Mouse (Mus musculus): ENCODE data around the gene Oaz2. TPM values are rescaled to one million over a fixed set of nuclear protein-coding genes. Genes with fewer than 3 reads are reported as not detected.
"Not testable (repeated sequence)": the region's sequence is repeated elsewhere in the genome, so short reads cannot be mapped to it uniquely, and the experiment has no call there.

The Oaz2 gene
- polyA plus RNA-seq, 1 experiment from 2014 or later, result 366 TPM

- Histone ChIP-seq H3K27me3 (peaks cover 28% of the 10 kb centered on the region), H3K4me3 (replicated peaks) (no peak overlapping the region), H3K36me3 (no peaks in the 10 kb centered on the region), H3K4me1 (replicated peaks) (peaks cover 12% of the 10 kb centered on the region), H3K27ac (no peak overlapping the region), H3K4me2 (replicated peaks) (no peak overlapping the region), H3K9ac (replicated peaks) (no peak overlapping the region), H3K9me3 (no peaks in the 10 kb centered on the region)
- 90% methylated on average over 4 of the region's 4 CpGs for WGBS
- ATAC-seq, result no peak
Observed at GRCm38 (mm10) chr9:65636926-65637325, 30.9 kb upstream of the Oaz2 start.

- Histone ChIP-seq H3K27ac (no peak overlapping the region), H3K4me1 (replicated peaks) (peaks cover 12% of the 10 kb centered on the region), H3K27me3 (peaks cover 8% of the 10 kb centered on the region; the same call in 1 of the 2 replicates), H3K4me3 (replicated peaks) (no peak overlapping the region), H3K36me3 (no peaks in the 10 kb centered on the region), H3K9me3 (no peaks in the 10 kb centered on the region), H3K4me2 (replicated peaks) (no peak overlapping the region), H3K9ac (replicated peaks) (no peak overlapping the region)
- WGBS, result 62% methylated on average over 5 of the region's 5 CpGs
- ATAC-seq, result no peak
Observed at GRCm38 (mm10) chr9:65639065-65639464, 28.7 kb upstream of the Oaz2 start.

- Histone ChIP-seq H3K27ac (no peak overlapping the region), H3K4me1 (replicated peaks) (peaks cover 12% of the 10 kb centered on the region), H3K27me3 (peaks cover 8% of the 10 kb centered on the region; the same call in 1 of the 2 replicates), H3K36me3 (no peaks in the 10 kb centered on the region), H3K9me3 (no peaks in the 10 kb centered on the region), H3K4me2 (replicated peaks) (no peak overlapping the region), H3K9ac (replicated peaks) (no peak overlapping the region), H3K4me3 (replicated peaks) (no peak overlapping the region)
- WGBS, result 4% methylated on average over 5 of the region's 5 CpGs
- no peak for ATAC-seq
Observed at GRCm38 (mm10) chr9:65640838-65641410, 26.9 kb upstream of the Oaz2 start.

- no peak overlapping the region for H3K27ac ChIP-seq
- H3K36me3 ChIP-seq, result no peaks in the 10 kb centered on the region
- H3K4me1 ChIP-seq (replicated peaks), result peaks cover 12% of the 10 kb centered on the region
- H3K9me3 ChIP-seq, result no peaks in the 10 kb centered on the region
- 0 out of 2 replicates have a peak overlapping the region, but pooled peaks have one; percentile 12 for H3K4me2 ChIP-seq (replicated peaks)
- ATAC-seq, result no peak
- H3K27me3 ChIP-seq, result peaks cover 8% of the 10 kb centered on the region; the same call in 1 of the 2 replicates
- WGBS, result 7% methylated on average over 12 of the region's 12 CpGs
- no peak overlapping the region for H3K9ac ChIP-seq (replicated peaks)
- no peak overlapping the region for H3K4me3 ChIP-seq (replicated peaks)
Observed at GRCm38 (mm10) chr9:65641446-65642052, 26.3 kb upstream of the Oaz2 start.

- ATAC-seq, result no peak
- Histone ChIP-seq H3K9me3 (no peaks in the 10 kb centered on the region), H3K36me3 (no peaks in the 10 kb centered on the region), H3K27me3 (peaks cover 8% of the 10 kb centered on the region; the same call in 1 of the 2 replicates), H3K4me1 (replicated peaks) (peaks cover 12% of the 10 kb centered on the region), H3K27ac (no peak overlapping the region), H3K4me3 (replicated peaks) (no peak overlapping the region), H3K9ac (replicated peaks) (no peak overlapping the region), H3K4me2 (replicated peaks) (no peak overlapping the region)
Observed at GRCm38 (mm10) chr9:65642546-65642945, 25.3 kb upstream of the Oaz2 start.

- no peak for ATAC-seq
- Histone ChIP-seq H3K4me2 (replicated peaks) (no peak overlapping the region), H3K27ac (no peak overlapping the region), H3K4me3 (replicated peaks) (no peak overlapping the region), H3K9ac (replicated peaks) (no peak overlapping the region), H3K27me3 (peaks cover under 1% of the 10 kb centered on the region; the same call in 1 of the 2 replicates), H3K36me3 (no peaks in the 10 kb centered on the region), H3K4me1 (replicated peaks) (peaks cover 12% of the 10 kb centered on the region), H3K9me3 (no peaks in the 10 kb centered on the region)
- 94% methylated on average over 4 of the region's 4 CpGs for WGBS
Observed at GRCm38 (mm10) chr9:65644960-65645359, 22.8 kb upstream of the Oaz2 start.

- WGBS, result 55% methylated on average over 3 of the region's 3 CpGs
- H3K4me2 ChIP-seq (replicated peaks), result no peak overlapping the region
- H3K9ac ChIP-seq (replicated peaks), result no peak overlapping the region
- H3K9me3 ChIP-seq, result no peaks in the 10 kb centered on the region
- H3K27me3 ChIP-seq, result no peaks in the 10 kb centered on the region; the same call in 1 of the 2 replicates
- no peaks in the 10 kb centered on the region for H3K36me3 ChIP-seq
- no peak overlapping the region for H3K27ac ChIP-seq
- peaks cover 8% of the 10 kb centered on the region for H3K4me1 ChIP-seq (replicated peaks)
- H3K4me3 ChIP-seq (replicated peaks), result no peak overlapping the region
- no peak for ATAC-seq
Observed at GRCm38 (mm10) chr9:65645984-65646383, 21.8 kb upstream of the Oaz2 start.

GRCm38 (mm10) chr9:65646782-65647181, 21.0 kb upstream of the Oaz2 start:
- Histone ChIP-seq H3K4me1 (replicated peaks) (0 out of 2 replicates have a peak, but pooled peaks cover under 1% of the 10 kb centered on the region), H3K36me3 (no peaks in the 10 kb centered on the region), H3K27ac (no peak overlapping the region), H3K9ac (replicated peaks) (no peak overlapping the region), H3K4me2 (replicated peaks) (no peak overlapping the region), H3K9me3 (no peaks in the 10 kb centered on the region), H3K4me3 (replicated peaks) (no peak overlapping the region), H3K27me3 (no peaks in the 10 kb centered on the region)
- no peak for ATAC-seq
- 90% methylated on average over 2 of the region's 2 CpGs for WGBS

GRCm38 (mm10) chr9:65648730-65649129, 19.1 kb upstream of the Oaz2 start:
- Histone ChIP-seq H3K9ac (replicated peaks) (no peak overlapping the region), H3K9me3 (no peaks in the 10 kb centered on the region), H3K27ac (no peak overlapping the region), H3K36me3 (no peaks in the 10 kb centered on the region), H3K4me3 (replicated peaks) (no peak overlapping the region), H3K4me2 (replicated peaks) (no peak overlapping the region), H3K27me3 (no peaks in the 10 kb centered on the region), H3K4me1 (replicated peaks) (no peaks in the 10 kb centered on the region)
- ATAC-seq, result no peak
- 92% methylated on average over 13 of the region's 13 CpGs for WGBS

- Histone ChIP-seq H3K4me2 (replicated peaks) (no peak overlapping the region), H3K27me3 (no peaks in the 10 kb centered on the region), H3K9ac (replicated peaks) (no peak overlapping the region), H3K36me3 (no peaks in the 10 kb centered on the region), H3K27ac (no peak overlapping the region), H3K9me3 (no peaks in the 10 kb centered on the region), H3K4me1 (replicated peaks) (no peaks in the 10 kb centered on the region), H3K4me3 (replicated peaks) (no peak overlapping the region)
- no peak for ATAC-seq
- WGBS, result 83% methylated on average over 1 of the region's 1 CpGs
Observed at GRCm38 (mm10) chr9:65649997-65650396, 17.8 kb upstream of the Oaz2 start.

- H3K27ac ChIP-seq; H3K9ac ChIP-seq (replicated peaks); H3K27me3 ChIP-seq; H3K4me1 ChIP-seq (replicated peaks); H3K4me3 ChIP-seq (replicated peaks); H3K4me2 ChIP-seq (replicated peaks); H3K36me3 ChIP-seq; H3K9me3 ChIP-seq; ATAC-seq: not testable (repeated sequence)
- WGBS, result 90% methylated on average over 1 of the region's 1 CpGs
Observed at GRCm38 (mm10) chr9:65651957-65652356, 15.8 kb upstream of the Oaz2 start.

GRCm38 (mm10) chr9:65653741-65654140, 14.1 kb upstream of the Oaz2 start:
- Histone ChIP-seq H3K9ac (replicated peaks) (no peak overlapping the region), H3K4me1 (replicated peaks) (no peaks in the 10 kb centered on the region), H3K27ac (no peak overlapping the region), H3K27me3 (no peaks in the 10 kb centered on the region), H3K9me3 (no peaks in the 10 kb centered on the region), H3K36me3 (no peaks in the 10 kb centered on the region), H3K4me2 (replicated peaks) (no peak overlapping the region), H3K4me3 (replicated peaks) (no peak overlapping the region)
- ATAC-seq, result no peak
- 97% methylated on average over 4 of the region's 4 CpGs for WGBS

Measured in midbrain, embryonic 13.5 days (tissue).